In the genomic region with DNA sequence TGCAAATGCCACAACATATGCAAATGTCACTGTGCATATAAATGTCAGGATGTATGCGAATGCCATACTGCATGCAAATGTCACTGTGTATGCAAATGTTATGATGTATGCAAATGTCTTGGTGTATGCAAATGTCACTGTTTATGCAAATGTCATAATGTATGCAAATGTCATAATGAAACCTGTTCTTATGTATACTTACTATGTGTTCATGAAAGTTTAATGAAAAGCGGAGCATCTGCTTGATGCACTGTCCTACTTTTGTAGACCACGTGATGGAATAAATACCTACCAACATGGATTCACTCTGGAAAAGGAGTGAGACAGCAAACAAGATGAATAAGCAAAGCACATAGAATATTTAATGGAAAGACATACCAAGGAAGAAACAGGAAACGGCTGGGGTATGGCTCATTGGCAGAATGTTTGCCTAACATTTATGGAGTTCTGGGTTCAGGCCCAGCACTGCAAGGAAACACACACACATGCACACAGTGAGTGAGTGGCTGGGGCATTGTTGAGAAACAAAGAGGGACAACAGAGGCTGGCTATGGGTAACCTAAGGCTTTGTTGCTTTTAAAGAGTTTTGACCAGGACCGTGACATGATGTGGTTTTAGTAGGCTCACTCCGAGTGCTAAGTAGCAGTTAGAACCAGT, we compare ENCODE assay signal across 29 mouse cellular contexts. TPM values are rescaled to one million over a fixed set of nuclear protein-coding genes. Genes with fewer than 3 reads are reported as not detected.
"Had no signal": no experiment of that assay in that cellular context is flagged by ENCODE, and none has a peak within 500 bp of the region (broad histone marks: within the 10 kb centered on the region; RNA-seq: fewer than 3 reads in every experiment).

No protein-coding gene starts in this region.

- H3K36me3 ChIP-seq: kidney, embryonic 15.5 days; liver, embryonic 13.5 days; midbrain, embryonic 12.5 days; midbrain, embryonic 15.5 days; neural tube, embryonic 12.5 days; neural tube, embryonic 15.5 days had no signal

- H3K4me2 ChIP-seq: kidney, embryonic 15.5 days; liver, embryonic 13.5 days; midbrain, embryonic 12.5 days; midbrain, embryonic 15.5 days; neural tube, embryonic 12.5 days; neural tube, embryonic 15.5 days had no signal

- H3K27ac ChIP-seq: kidney, embryonic 15.5 days; left cerebral cortex, adult 2 months; liver, embryonic 13.5 days; macrophage; midbrain, embryonic 12.5 days; midbrain, embryonic 15.5 days; neural tube, embryonic 12.5 days; neural tube, embryonic 15.5 days; stomach, postnatal 0 days had no signal

- H3K4me1 ChIP-seq: kidney, embryonic 15.5 days; liver, embryonic 13.5 days; midbrain, embryonic 12.5 days; neural tube, embryonic 12.5 days had no signal

- H3K9me3 ChIP-seq: kidney, embryonic 15.5 days; liver, embryonic 13.5 days; midbrain, embryonic 12.5 days; midbrain, embryonic 15.5 days; neural tube, embryonic 12.5 days; neural tube, embryonic 15.5 days had no signal

- ATAC-seq: midbrain, embryonic 15.5 days had no signal

- H3K27me3 ChIP-seq: kidney, embryonic 15.5 days; midbrain, embryonic 12.5 days; midbrain, embryonic 15.5 days; neural tube, embryonic 12.5 days; neural tube, embryonic 15.5 days had no signal

- H3K9ac ChIP-seq: kidney, embryonic 15.5 days; liver, embryonic 13.5 days; midbrain, embryonic 12.5 days; midbrain, embryonic 15.5 days; neural tube, embryonic 12.5 days; neural tube, embryonic 15.5 days had no signal

- H3K4me3 ChIP-seq: kidney, embryonic 15.5 days; left cerebral cortex, adult 2 months; liver, embryonic 13.5 days; midbrain, embryonic 12.5 days; midbrain, embryonic 15.5 days; neural tube, embryonic 12.5 days; neural tube, embryonic 15.5 days had no signal

- DNase-seq: kidney, postnatal 14 days; kidney, postnatal 4 days; layer of hippocampus, postnatal 36 days; liver, embryonic 13.5 days; lung, adult 2 months; right cerebral cortex, adult 18-20 months; right cerebral cortex, postnatal 14 days; right cerebral cortex, postnatal 4 days; thymus, adult 2 months; thymus, postnatal 14 days; thymus, postnatal 4 days had no signal

RNA-seq across cellular contexts. Expression of a gene that starts 7.7 kb away (rescaled TPM):
- total RNA-seq: layer of hippocampus, adult 8-10 months; layer of hippocampus, postnatal 10 days; layer of hippocampus, postnatal 36 days; left cerebral cortex, adult 2 months; left cerebral cortex, postnatal 10 days; left cerebral cortex, postnatal 36 days; liver, adult 2 months; megakaryocyte, adult 5-6 weeks had no signal
- polyA plus RNA-seq: kidney, embryonic 15.5 days; limb, embryonic 11.5 days; limb, embryonic 14.5 days; liver, adult 2 months; lung, embryonic 16.5 days; macrophage; midbrain, embryonic 12.5 days; midbrain, embryonic 15.5 days; neural tube, embryonic 12.5 days; neural tube, embryonic 15.5 days; stomach, embryonic 14.5 days had no signal

RNA-seq across cellular contexts. Expression of a gene that starts 23.1 kb away (rescaled TPM):
- total RNA-seq: liver, adult 2 months; megakaryocyte, adult 5-6 weeks had no signal
- polyA plus RNA-seq: liver, adult 2 months; macrophage had no signal
